Mouse (Mus musculus): ENCODE measurements around the gene Ddx50. TPM values are rescaled to one million over a fixed set of nuclear protein-coding genes. Genes with fewer than 3 reads are reported as not detected.

Gene Ddx50
- total and polyA plus RNA-seq, 3 experiments: 51.8 to 71.5 TPM; not detected in 1

- Histone ChIP-seq H3K79me2 (ENCODE audit: control insufficient read depth, insufficient read depth, low read length, poor library complexity) (no peaks in the 10 kb centered on the region), H3K36me3 (ENCODE audit: control insufficient read depth in 1 of 2, insufficient read depth in 2 of 2, low read length in 2 of 2) (no peaks in the 10 kb centered on the region), H3K4me3 (ENCODE audit: control insufficient read depth in 1 of 2, insufficient read depth in 1 of 2, low read depth in 2 of 2, low read length in 2 of 2) (no peak overlapping the region), H3K9me3 (replicated peaks; ENCODE audit: insufficient read depth, low read length) (no peaks in the 10 kb centered on the region), H3K4me1 (ENCODE audit: control insufficient read depth in 1 of 2, insufficient read depth in 2 of 2, low read length in 2 of 2) (no peaks in the 10 kb centered on the region), H3K27ac (ENCODE audit: control insufficient read depth, low read depth, low read length) (no peak overlapping the region), H3K27me3 (ENCODE audit: control insufficient read depth in 1 of 2, insufficient read depth in 2 of 2, low read length in 2 of 2) (peaks cover 1 to 3% of the 10 kb centered on the region in 2 experiments; a peak in 1 of 4 replicates), H3K9ac (ENCODE audit: control insufficient read depth, low read depth, low read length, poor library complexity, severe bottlenecking) (no peak overlapping the region)
- TF ChIP-seq E2F4 (IDR thresholded peaks at IDR 0.05; ENCODE audit: borderline replicate concordance, low read depth, low read length): no peak
- no peak for TF ChIP-seq MYB (IDR thresholded peaks at IDR 0.05; ENCODE audit: low read depth, low read length)
- no peak for TF ChIP-seq POLR2A (IDR thresholded peaks at IDR 0.05; ENCODE audit: control insufficient read depth in 1 of 2, insufficient read depth in 1 of 2, low read depth in 1 of 2, low read length in 2 of 2, poor library complexity in 1 of 2)
- TF ChIP-seq MAFK (IDR thresholded peaks at IDR 0.05; ENCODE audit: borderline replicate concordance, low read depth, low read length): no peak
- TF ChIP-seq UBTF (IDR thresholded peaks at IDR 0.05; ENCODE audit: borderline replicate concordance, insufficient read depth, low read depth, low read length): no peak
- no peak for TF ChIP-seq USF2 (IDR thresholded peaks at IDR 0.05; ENCODE audit: borderline replicate concordance in 1 of 2, insufficient read depth in 1 of 2, low read depth in 1 of 2, low read length in 2 of 2)
- no peak for TF ChIP-seq KAT2A (conservative IDR thresholded peaks at IDR 0.05; ENCODE audit: low read depth, low read length)
- TF ChIP-seq MXI1 (IDR thresholded peaks at IDR 0.05; ENCODE audit: low read depth, low read length): no peak
- no peak for TF ChIP-seq SMC3 (IDR thresholded peaks at IDR 0.05; ENCODE audit: low read depth, low read length)
- no peak for DNase-seq (ENCODE audit: low read depth, low spot score)
These were observed 36.1 kb upstream of the Ddx50 start for GRCm38 (mm10) chr10:62687032-62687674.

GRCm38 (mm10) chr10:62683043-62683442 is 32.0 kb upstream of the Ddx50 start:
- H3K4me1 ChIP-seq (ENCODE audit: control insufficient read depth in 1 of 2, insufficient read depth in 2 of 2, low read length in 2 of 2): no peaks in the 10 kb centered on the region
- H3K4me3 ChIP-seq (ENCODE audit: control insufficient read depth in 1 of 2, insufficient read depth in 1 of 2, low read depth in 2 of 2, low read length in 2 of 2): no peak overlapping the region
- no peak for DNase-seq (ENCODE audit: low read depth, low spot score)
- peaks cover 1 to 3% of the 10 kb centered on the region in 2 experiments; a peak in 1 of 4 replicates for H3K27me3 ChIP-seq (ENCODE audit: control insufficient read depth in 1 of 2, insufficient read depth in 2 of 2, low read length in 2 of 2)
- TF ChIP-seq CTCF (IDR thresholded peaks at IDR 0.05 in 2 of 3, conservative IDR thresholded peaks at IDR 0.05 in 1 of 3; ENCODE audit: control insufficient read depth in 1 of 3, insufficient read depth in 1 of 3, low read depth in 2 of 3, low read length in 3 of 3, poor library complexity in 1 of 3, severe bottlenecking in 1 of 3) (peak; percentile 19 to 60 (median 43)), SMC3 (IDR thresholded peaks at IDR 0.05; ENCODE audit: low read depth, low read length) (peak; percentile 46), BHLHE40 (IDR thresholded peaks at IDR 0.05; ENCODE audit: borderline replicate concordance, low read depth, low read length) (no peak), RAD21 (IDR thresholded peaks at IDR 0.05; ENCODE audit: low read depth, low read length) (peak; percentile 27), ELF1 (IDR thresholded peaks at IDR 0.05; ENCODE audit: low read depth, low read length) (no peak)
- no peaks in the 10 kb centered on the region for H3K9me3 ChIP-seq (replicated peaks; ENCODE audit: insufficient read depth, low read length)
- no peaks in the 10 kb centered on the region for H3K36me3 ChIP-seq (ENCODE audit: control insufficient read depth in 1 of 2, insufficient read depth in 2 of 2, low read length in 2 of 2)
- H3K9ac ChIP-seq (ENCODE audit: control insufficient read depth, low read depth, low read length, poor library complexity, severe bottlenecking): no peak overlapping the region
- no peak overlapping the region for H3K27ac ChIP-seq (ENCODE audit: control insufficient read depth, low read depth, low read length)
- H3K79me2 ChIP-seq (ENCODE audit: control insufficient read depth, insufficient read depth, low read length, poor library complexity): no peaks in the 10 kb centered on the region

DNA sequence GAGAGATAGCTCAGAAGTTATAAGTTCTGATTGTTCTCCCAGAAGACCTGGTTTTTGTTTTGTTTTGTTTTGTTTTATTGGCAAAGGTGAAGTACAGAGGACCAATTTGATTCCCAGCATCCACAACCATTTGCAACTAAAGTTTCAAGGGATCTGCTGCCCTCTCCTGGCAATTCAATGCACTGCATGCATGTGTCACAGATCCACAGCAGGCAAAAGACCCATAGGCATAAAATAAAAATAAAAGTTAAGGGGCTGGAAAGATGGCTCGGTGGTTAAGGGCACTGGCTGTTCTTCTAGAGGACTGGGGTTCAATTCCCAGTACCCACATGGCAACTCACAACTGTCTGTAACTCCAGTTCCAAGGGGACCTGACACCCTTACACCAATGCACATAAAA is 28.8 kb upstream of the Ddx50 start:
- H3K36me3 ChIP-seq (ENCODE audit: control insufficient read depth in 1 of 2, insufficient read depth in 2 of 2, low read length in 2 of 2): no peaks in the 10 kb centered on the region
- no peaks in the 10 kb centered on the region for H3K79me2 ChIP-seq (ENCODE audit: control insufficient read depth, insufficient read depth, low read length, poor library complexity)
- peak; percentile 73 for DNase-seq (ENCODE audit: low read depth, low spot score)
- no peak overlapping the region for H3K27ac ChIP-seq (ENCODE audit: control insufficient read depth, low read depth, low read length)
- H3K4me1 ChIP-seq (ENCODE audit: control insufficient read depth in 1 of 2, insufficient read depth in 2 of 2, low read length in 2 of 2): no peaks in the 10 kb centered on the region
- H3K9me3 ChIP-seq (replicated peaks; ENCODE audit: insufficient read depth, low read length): no peaks in the 10 kb centered on the region
- H3K4me3 ChIP-seq (ENCODE audit: control insufficient read depth in 1 of 2, insufficient read depth in 1 of 2, low read depth in 2 of 2, low read length in 2 of 2): no peak overlapping the region
- H3K9ac ChIP-seq (ENCODE audit: control insufficient read depth, low read depth, low read length, poor library complexity, severe bottlenecking): no peak overlapping the region
- peaks cover 1 to 3% of the 10 kb centered on the region in 2 experiments; a peak in 1 of 4 replicates for H3K27me3 ChIP-seq (ENCODE audit: control insufficient read depth in 1 of 2, insufficient read depth in 2 of 2, low read length in 2 of 2)
- TF ChIP-seq POLR2AphosphoS2 (IDR thresholded peaks at IDR 0.05; ENCODE audit: low read length) (no peak), E2F4 (IDR thresholded peaks at IDR 0.05; ENCODE audit: borderline replicate concordance, low read depth, low read length) (no peak), MYC (IDR thresholded peaks at IDR 0.05; ENCODE audit: low read depth, low read length) (no peak), SMC3 (IDR thresholded peaks at IDR 0.05; ENCODE audit: low read depth, low read length) (peak; percentile 71), MAZ (IDR thresholded peaks at IDR 0.05; ENCODE audit: low read depth, low read length) (no peak), ZC3H11A (IDR thresholded peaks at IDR 0.05; ENCODE audit: low read depth, low read length) (peak; percentile 66), ELF1 (IDR thresholded peaks at IDR 0.05; ENCODE audit: low read depth, low read length) (no peak), RCOR1 (IDR thresholded peaks at IDR 0.05; ENCODE audit: low read depth, low read length) (no peak), USF2 (IDR thresholded peaks at IDR 0.05; ENCODE audit: borderline replicate concordance in 1 of 2, insufficient read depth in 1 of 2, low read depth in 1 of 2, low read length in 2 of 2) (no peak), CTCF (IDR thresholded peaks at IDR 0.05 in 2 of 3, conservative IDR thresholded peaks at IDR 0.05 in 1 of 3; ENCODE audit: control insufficient read depth in 1 of 3, insufficient read depth in 1 of 3, low read depth in 2 of 3, low read length in 3 of 3, poor library complexity in 1 of 3, severe bottlenecking in 1 of 3) (peak; percentile 63 to 78 (median 69)), RAD21 (IDR thresholded peaks at IDR 0.05; ENCODE audit: low read depth, low read length) (peak; percentile 80), UBTF (IDR thresholded peaks at IDR 0.05; ENCODE audit: borderline replicate concordance, insufficient read depth, low read depth, low read length) (no peak), MAFK (IDR thresholded peaks at IDR 0.05; ENCODE audit: borderline replicate concordance, low read depth, low read length) (no peak), USF1 (IDR thresholded peaks at IDR 0.05; ENCODE audit: low read depth, low read length) (no peak), MAX (IDR thresholded peaks at IDR 0.05; ENCODE audit: low read length) (no peak), GABPA (IDR thresholded peaks at IDR 0.05; ENCODE audit: low read depth, low read length) (no peak), SIN3A (IDR thresholded peaks at IDR 0.05; ENCODE audit: low read length) (no peak), ZKSCAN1 (IDR thresholded peaks at IDR 0.05; ENCODE audit: low read depth, low read length) (no peak)
